Mouse (Mus musculus): ENCODE measurements around the gene Naa25. TPM values are rescaled to one million over a fixed set of nuclear protein-coding genes. Genes with fewer than 3 reads are reported as not detected.

Gene Naa25
- total RNA-seq, 2 experiments from 2014 or later = 38.8 to 40.4 TPM

DNA sequence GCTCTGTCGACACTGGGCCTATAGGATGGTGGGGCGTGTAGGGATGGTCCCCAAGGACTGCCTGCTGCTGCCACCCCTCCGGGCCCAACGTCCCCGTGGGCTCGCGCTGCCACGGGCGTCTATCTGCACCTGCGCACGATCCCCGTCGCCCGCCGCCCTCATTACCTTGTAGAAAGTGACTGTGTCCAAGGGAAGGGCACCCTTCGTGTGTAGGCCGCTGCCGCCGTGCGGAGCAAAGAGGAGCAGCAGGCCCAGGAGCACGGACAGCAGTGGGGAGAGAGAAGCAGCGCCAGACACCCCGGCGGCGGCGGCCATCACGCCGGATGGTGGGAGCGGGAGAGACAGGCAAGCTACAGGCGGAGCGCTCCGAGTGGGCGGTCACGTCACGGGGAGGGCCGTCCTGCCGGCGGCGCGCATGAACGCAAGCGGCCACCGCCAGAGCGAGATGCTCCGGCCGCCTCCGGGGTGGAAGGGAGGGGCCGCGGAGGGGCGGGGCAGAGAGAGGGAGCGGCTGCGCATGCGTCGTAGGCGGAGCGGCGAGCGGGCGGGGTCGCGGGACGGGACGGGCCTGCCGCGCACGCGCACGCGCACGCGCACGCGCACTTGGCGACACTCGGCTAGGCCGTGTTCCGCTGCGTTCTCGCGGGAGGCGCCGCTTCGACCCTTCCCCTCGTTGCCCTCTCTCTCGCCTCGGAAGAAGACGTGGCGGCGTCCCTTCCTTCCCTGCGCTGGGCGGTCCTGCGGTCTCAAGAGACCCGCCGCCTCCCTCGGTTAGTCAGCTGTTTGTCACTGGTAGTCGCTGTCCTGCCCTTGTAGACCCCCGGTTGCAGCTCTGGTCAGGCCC lies 54.5 kb downstream of the Naa25 start, which contains the start of gene Erp29:
Gene Erp29, minus strand, starts transcription at position 481 of the 844 bp plus-strand sequence.
- DNase-seq (ENCODE audit: low spot score in 2 of 2) = peak; percentile 99 to 100

DNA sequence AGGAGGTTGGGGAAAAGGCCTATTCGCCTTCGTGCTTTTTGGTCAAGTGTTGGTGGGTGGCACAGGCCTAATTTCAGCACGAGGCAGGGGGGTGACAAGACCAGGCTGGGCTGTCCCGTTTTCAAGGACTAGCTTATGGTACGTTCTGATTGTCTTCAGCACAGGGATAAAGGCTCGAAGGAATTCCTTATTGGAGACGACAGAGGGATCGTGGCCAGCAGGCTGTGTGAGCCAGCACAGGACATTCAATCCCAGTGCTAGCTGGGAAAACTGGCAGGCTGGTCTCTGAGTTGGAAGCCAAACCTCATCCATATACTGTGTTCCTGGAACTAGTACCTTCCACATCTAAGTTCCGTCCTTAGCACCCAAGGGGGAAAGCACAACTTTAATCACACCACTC lies 55.2 kb downstream of the Naa25 start:
- DNase-seq (ENCODE audit: low spot score in 2 of 2) = no peak

DNA sequence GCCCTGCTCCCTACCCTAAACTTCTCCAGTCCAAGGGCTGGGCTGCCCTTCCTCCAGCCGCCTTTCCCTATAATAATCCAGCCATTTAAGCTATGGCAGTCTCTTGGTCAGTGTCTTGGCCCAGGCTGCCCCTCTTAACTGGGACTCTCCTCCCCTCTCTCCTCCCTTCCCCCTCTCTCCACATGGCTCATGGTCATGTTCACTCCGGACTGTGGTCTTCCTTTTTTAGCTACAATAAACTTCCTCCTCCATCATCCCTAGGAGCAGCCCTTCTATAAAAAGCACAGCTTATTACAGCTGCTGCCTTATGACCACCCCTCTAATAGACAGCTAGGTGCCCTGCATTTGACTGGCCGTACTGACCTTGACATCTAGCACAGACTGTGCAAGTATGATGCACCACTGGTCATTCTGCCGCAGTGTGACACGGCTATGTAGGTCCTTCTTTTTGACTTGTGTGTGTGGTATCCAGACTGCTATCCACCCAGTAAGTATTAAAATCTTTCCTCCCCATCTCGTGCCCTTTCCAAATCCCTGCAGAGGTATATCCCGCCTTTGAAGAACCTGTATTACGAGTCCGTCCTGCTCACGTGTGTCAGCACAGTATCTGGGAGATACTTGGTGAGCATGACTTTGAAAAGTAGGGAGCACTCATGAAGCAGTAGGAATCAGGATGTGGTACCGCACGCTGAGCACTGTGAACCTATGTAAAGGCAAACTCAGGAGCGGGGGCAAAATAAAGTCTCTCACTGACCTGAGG lies 56.2 kb downstream of the Naa25 start:
- no peak for DNase-seq (ENCODE audit: low spot score in 2 of 2)

DNA sequence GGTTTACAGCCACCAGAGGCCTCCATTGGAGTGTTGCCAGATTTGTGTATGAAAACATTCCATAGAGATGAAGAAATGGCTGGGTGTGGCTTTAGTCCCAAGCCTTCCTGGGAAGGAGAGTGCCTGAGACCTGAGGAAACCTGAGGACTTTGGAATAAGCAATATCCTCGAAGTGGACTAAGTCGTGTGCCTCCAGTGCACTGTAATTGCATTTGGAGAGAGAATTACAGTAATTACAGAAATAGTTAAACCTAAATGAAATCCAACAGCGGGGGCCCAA lies 56.7 kb downstream of the Naa25 start:
- DNase-seq (ENCODE audit: low spot score in 2 of 2) = no peak

DNA sequence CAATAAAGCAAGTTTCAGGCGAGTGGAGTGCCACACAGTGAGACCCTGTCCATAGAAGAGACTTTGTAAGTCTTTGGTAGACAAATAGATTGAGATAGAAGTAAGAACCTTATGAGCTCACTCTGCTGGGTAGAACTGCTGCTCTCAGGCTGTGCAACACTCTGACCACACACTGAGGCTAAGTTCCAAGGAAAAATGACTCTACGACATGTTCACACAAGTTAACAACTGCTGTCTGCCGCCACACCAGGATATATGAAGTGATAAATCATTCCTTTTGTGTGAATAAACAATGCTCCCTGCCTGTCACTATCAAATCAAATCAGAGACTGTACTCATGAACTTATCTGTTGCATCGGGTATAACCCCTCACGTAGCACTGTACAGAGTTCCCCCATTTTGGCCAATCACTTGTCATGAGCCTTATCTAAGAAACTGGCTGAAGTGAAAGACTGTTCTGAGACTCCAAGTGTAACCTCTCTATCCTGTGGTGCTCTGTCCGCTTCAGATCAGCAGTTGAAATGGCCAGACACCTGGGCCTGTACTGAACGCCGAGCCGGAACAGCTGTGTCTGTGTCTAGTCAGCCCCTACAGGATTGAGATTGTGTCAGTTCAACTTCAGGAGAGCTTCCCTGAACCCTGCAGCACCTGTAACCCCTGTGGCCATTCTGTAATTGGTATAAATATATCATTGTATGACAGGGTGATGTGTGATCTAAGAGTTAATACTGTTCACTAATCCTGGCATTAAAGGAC lies 58.0 kb downstream of the Naa25 start:
- DNase-seq (ENCODE audit: low spot score in 2 of 2) = no peak

DNA sequence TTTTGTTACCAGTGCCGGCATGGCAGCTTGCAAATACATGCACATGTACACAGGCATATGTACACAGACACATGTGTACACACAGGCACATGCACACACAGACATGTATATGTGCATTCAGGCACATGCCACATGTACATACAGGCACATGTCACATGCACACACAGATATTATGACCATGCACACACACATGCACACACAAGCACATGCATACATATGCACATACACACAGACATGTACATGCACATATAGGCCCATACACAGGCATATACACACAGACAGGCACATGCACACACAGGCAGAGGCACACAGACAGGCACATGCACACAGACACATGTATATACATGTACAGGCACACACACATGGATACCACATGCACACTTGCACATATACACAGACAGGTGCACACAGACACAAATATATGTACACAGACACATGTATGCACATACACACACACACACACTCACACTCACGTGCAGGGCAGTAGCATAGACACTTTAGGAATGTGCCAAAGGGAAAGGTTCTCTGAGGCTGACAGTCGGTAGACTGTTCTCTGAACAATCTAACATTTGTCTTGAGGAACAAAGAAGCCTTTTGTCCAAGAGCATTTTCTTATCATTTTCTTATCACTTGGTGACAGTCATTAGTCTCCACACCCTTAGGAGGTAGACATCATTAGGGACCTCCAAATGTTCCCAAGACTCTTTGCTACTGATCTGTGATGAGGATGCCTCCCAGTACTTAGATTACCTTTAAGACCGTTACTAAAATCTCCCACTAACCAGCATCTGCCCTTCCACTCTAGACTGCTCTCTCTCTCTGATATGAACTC lies 63.8 kb downstream of the Naa25 start:
- DNase-seq (ENCODE audit: low spot score in 2 of 2) = no peak

DNA sequence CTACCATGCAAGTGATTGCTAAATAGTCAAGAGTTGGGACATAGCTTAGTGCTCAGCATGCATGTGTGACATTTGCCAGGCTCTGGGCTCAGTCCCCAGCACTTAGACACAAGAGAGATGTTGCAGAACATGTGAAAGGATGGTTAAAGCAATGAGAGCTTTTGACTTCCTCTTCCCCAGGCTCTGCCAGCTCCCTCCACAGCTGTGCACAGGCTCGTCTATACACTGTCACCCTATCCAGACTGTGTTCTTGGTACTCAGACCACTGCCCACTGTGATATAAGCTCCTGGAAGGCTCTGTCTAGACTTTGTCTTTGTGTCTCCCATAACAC lies 64.4 kb downstream of the Naa25 start:
- no peak for DNase-seq (ENCODE audit: low spot score in 2 of 2)

DNA sequence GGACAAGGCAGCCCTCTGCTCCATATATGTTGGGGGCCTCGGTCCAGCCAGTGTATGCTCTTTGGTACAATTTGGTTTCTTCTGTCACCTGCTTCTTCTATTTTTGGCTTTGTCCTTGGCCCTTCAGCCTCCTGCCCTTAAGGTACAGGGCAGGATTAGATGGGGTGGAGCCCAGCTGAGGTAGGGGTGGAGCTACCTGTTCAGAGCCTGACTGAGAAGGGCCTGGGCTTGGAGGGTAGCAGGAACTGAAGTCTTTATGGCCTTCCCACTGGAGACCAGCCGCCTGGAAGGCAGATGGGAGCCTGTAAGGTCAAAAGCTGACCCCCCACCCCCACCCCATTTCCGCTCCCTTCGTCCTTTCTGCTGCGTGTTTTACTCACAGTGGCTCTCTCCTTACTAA lies 65.2 kb downstream of the Naa25 start:
- no peak for DNase-seq (ENCODE audit: low spot score in 2 of 2)

DNA sequence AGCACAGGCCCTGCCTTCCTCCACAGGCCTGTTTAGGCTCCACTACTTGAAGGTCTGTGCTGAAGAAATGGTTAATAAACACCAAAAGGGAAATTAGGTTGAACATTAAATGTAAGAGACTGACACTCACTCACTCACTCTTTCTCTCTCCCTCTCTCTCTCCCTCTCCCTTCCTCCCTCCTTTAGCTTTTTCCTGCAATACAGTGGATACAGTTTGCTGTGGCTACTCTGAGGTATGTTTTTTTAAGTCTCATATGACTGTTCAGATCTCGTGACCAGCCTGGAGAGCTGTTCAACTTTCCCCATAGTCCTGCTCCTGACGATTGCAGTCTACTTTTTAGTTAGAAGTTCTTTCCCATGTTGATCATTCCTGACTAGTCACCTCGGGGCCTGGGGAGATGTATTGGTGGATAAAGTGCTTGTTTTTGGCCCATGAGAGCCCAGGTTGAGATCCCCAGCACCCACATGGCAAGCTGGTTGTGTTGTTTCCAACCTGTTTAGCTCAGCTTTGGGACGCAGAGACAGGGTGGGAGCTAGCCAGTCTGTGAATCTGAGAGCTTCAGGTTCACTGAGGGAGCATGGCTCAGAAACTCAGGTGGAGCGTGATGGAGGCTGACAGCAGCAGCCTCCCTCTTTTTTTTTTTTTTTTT lies 66.0 kb downstream of the Naa25 start:
- no peak for DNase-seq (ENCODE audit: low spot score in 2 of 2)

DNA sequence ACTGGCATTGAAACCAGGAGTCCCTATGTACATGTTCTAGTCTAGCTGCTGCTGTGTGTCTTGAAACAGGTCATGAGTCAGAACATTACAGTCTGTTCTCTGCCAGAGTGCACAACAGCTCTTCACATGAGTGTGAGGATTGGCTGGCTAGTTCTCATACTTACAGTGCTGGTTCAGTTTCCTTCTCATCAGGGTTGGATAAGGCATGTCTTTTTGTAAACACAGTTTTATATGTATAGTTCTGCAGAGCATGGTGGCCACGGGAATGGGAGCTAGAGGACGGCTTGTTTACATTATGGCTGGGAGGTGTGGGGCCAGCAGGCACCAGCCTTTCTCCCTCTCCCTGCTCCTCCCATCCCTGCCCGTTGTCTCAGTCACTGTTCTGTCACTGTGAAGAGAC lies 71.8 kb downstream of the Naa25 start:
- no peak for DNase-seq (ENCODE audit: low spot score in 2 of 2)

DNA sequence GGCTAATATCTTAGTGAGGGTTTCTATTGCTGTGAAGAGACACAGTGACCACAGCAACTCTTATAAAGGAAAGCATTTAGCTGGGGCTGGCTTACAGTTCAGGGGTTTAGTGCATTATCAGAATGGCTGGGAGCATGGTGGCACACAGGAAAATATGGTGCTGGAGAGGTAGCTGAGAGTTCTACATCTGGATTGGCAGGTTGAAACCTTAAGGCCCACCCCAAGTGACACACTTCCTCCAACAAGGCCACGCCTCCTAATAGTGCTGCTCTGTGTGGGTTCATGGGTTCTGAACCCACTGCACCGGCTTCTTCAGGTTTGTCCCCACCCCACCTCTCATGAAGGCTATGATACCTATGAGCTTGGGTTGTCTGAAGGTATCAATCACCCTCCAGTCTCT lies 74.7 kb downstream of the Naa25 start:
- no peak for DNase-seq (ENCODE audit: low spot score in 2 of 2)

DNA sequence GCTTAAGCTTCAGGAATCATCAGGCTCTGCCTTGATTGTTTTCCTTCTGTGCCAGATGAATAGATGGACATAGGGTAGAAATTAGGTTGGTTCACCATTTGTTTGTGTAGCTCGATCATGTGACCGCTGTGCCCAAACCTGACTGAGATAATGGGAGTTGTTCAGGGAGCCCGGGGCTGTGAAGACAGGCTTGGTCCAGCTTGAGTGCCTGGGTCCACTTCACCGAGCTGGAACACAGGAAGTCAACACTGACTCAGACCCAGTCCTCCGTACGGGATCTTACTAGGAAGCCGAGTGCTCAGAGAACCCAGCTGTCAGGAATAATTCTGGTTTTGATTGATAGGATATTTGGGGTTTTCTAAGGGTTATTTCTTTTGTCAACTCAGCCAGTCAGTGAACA lies 76.9 kb downstream of the Naa25 start:
- no peak for DNase-seq (ENCODE audit: low spot score in 2 of 2)

DNA sequence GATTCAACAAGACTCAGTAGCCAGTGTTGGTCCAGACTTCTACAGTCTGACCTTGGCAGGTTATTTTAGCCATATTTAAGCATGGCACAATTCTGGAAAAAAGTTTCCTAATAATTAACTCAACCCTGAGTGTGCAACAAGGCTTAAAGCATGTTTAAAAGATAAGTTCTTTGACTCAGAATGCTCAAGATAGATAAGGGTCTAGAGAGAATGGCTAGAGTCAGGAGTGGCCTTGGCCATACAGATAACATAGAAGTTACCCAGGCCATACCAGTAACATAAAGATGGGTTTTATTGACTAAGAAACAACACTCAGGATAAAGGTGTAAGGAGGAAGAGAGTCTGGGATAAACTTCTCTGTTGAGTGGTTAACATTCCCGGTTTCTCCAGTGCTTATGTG lies 78.3 kb downstream of the Naa25 start:
- no peak for DNase-seq (ENCODE audit: low spot score in 2 of 2)

DNA sequence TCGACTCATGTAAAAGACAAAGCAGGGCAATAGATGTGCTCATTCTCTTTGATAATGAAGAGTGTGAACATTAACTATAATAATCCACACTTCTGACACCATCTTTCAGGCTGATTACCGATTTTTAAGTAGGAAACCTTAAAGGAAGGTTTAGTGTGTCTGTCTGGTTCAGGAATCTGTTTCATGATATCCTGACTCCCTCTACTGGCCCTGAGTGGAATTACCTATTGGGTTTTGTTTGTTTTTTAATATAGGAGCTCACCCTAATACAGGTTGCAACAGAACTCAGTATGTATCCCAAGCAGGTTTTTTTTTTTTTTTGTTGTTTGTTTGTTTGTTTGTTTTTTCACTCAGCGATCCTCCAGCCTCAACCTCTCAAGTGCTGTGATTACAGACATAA lies 79.9 kb downstream of the Naa25 start:
- no peak for DNase-seq (ENCODE audit: low spot score in 2 of 2)

DNA sequence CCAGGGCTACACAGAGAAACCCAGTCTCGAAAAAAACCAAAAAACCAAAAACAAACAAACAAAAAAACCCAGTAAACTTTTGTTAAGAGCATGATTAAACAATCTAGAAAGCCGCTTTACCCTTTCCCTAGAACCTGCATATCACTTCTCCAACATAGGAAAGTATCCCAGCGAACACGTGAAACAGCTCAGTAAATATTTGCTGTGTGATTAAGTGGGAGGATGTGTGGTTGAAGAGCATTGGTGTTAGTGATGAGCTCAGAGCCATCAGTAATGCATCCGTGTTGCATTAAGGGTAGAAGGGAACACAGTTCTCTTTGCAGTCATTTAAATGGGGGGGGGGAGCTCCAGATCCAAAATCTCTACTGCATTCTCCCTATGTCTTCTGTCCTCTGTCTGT lies 87.1 kb downstream of the Naa25 start:
- DNase-seq (ENCODE audit: low spot score in 2 of 2) = no peak

DNA sequence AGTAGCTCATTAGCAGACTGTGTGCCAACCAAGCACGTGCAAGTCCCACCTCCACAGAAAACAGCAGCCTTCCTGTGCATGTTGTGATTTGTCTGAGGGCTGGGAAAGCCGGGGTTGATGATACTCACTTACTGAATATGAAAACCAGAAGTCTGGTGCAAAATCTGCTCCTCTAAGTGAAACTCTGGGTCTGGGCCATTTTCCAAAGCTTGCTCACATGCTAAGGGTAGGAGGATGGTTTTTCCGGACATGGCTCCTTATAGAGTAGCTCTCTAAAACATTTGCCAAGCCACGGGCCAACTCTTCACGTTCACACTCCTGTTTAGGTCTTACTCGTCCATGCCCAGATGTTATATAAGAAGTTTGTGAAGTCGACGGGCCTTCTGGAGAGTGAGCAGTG lies 95.6 kb downstream of the Naa25 start:
- DNase-seq (ENCODE audit: low spot score in 2 of 2) = no peak
